Mouse (Mus musculus) liver, embryonic 16.5 days (tissue): Measurements from ENCODE around the gene Lin7a. TPM values are rescaled to one million over a fixed set of nuclear protein-coding genes. Genes with fewer than 3 reads are reported as not detected.

Source experiments
- ATAC-seq: fragments of 200-750 bp; cut with Nextera tagmentation; 2 replicates; pipeline ENCODE4 v1.8.0; 2017; ENCODE audit warnings: low read depth, mild to moderate bottlenecking, moderate number of reproducible peaks, moderate library complexity
- H3K27ac ChIP-seq: fragments of 300-500 bp; sonication (generic); 2 replicates; pipeline ENCODE4 v1.5.1; 2014; ENCODE audit warnings: mild to moderate bottlenecking, low read length
- H3K27me3 ChIP-seq: fragments of 300-500 bp; sonication (generic); 2 replicates; pipeline ENCODE4 v1.6.1; 2014; ENCODE audit warnings: low read depth, low read length, mixed read lengths; ENCODE audit not compliant: control insufficient read depth, insufficient read depth
- H3K36me3 ChIP-seq: fragments of 300-500 bp; sonication (generic); 2 replicates; pipeline ENCODE4 v1.6.1; 2014; ENCODE audit warnings: mild to moderate bottlenecking; ENCODE audit not compliant: control insufficient read depth, insufficient read depth
- H3K4me1 ChIP-seq: fragments of 300-500 bp; sonication (generic); 2 replicates; pipeline ENCODE4 v1.6.1; 2014; ENCODE audit warnings: low read depth, low read length, mixed read lengths; ENCODE audit not compliant: control insufficient read depth
- H3K4me2 ChIP-seq: fragments of 300-500 bp; sonication (generic); 2 replicates; pipeline ENCODE4 v1.6.1; 2014; ENCODE audit warnings: low read depth, low read length, mixed read lengths
- H3K4me3 ChIP-seq: fragments of 300-500 bp; sonication (generic); 2 replicates; pipeline ENCODE4 v1.5.1; 2014; ENCODE audit warnings: low read depth, mild to moderate bottlenecking, low read length
- H3K9ac ChIP-seq: fragments of 300-500 bp; sonication (generic); 2 replicates; pipeline ENCODE4 v1.6.1; 2014; ENCODE audit warnings: low read depth, low read length
- H3K9me3 ChIP-seq: fragments of 300-500 bp; sonication (generic); replicated peaks from 2 replicates; pipeline ENCODE4 v1.6.1; 2016; ENCODE audit warnings: low read length; ENCODE audit not compliant: control insufficient read depth
- WGBS: fragments of 180-500 bp; shearing (Covaris S2); extraction: QIAGEN DNeasy Blood & Tissue Kit; methylation state at CpG from one replicate; pipeline ENCODE4 v1.1.7; 2014; ENCODE audit not compliant: insufficient replicate concordance; 5-methylcytosine and 5-hydroxymethylcytosine counted together
- polyA plus RNA-seq: library from polyadenylated mRNA; unstranded; fragments of >200 nt; fragmentation: Nextera tagmentation; extraction: Ambion mirVana; gene quantifications from 2 replicates; pipeline ENCODE4 v1.2.1, GENCODE M21; 2015

Lin7a gene
- polyA plus RNA-seq, 1 experiment from 2014 or later: 1.3 TPM

DNA sequence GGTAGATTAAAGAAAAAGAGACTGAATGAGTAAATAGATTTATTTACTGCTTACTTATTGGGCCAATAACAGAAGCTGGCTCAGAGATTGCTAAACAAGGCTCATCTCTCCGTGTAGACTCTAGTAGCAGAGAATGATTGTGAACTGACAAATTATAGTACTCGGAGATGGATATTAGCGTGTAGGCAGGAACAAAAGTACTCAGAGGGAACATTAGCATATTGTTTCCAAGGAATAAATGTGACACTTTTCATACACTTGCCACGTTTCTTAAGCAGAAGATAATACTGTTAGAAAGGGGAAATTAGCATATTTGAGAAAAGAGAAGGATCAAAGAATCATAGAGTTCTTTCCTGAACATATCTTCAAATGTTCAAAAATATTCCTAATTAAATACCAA lies 133.9 kb downstream of the Lin7a start:
- no peaks in the 10 kb centered on the region for H3K9me3 ChIP-seq
- no peak for ATAC-seq

DNA sequence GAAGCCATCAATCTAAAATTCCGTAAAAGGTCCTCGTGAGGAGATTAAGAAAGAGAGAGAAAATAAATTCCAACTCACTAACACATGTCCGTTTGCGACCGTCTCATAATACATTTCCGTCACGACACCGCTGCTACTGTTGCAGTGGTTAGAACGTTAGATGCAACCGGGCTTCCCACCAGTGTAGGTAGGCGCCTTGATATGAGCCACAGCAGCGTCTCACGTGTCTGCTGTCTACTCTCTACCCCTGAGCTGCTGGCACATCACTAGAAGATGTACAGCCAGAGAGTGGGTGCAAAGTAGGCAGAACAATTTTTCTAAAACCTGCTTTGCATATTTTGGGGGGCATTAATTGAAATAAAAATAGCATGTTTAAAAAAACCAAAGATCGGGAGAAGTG lies 146.8 kb downstream of the Lin7a start:
- Histone ChIP-seq H3K27me3 (no peaks in the 10 kb centered on the region), H3K4me2 (no peak overlapping the region), H3K4me3 (no peak overlapping the region), H3K27ac (no peak overlapping the region), H3K36me3 (no peaks in the 10 kb centered on the region), H3K9ac (no peak overlapping the region), H3K4me1 (no peaks in the 10 kb centered on the region), H3K9me3 (no peaks in the 10 kb centered on the region)
- no peak for ATAC-seq
- 72% methylated on average over 14 of the region's 14 CpGs for WGBS

More for the DNA sequence above, 133.9 kb downstream of the Lin7a start:
- no peaks in the 10 kb centered on the region for H3K27me3 ChIP-seq
- H3K9ac ChIP-seq: no peak overlapping the region
- no peak overlapping the region for H3K27ac ChIP-seq
- H3K36me3 ChIP-seq: no peaks in the 10 kb centered on the region
- no peak overlapping the region for H3K4me3 ChIP-seq
- no peak overlapping the region for H3K4me2 ChIP-seq
- no peaks in the 10 kb centered on the region for H3K4me1 ChIP-seq
- WGBS: 64% methylated on average over 4 of the region's 4 CpGs

DNA sequence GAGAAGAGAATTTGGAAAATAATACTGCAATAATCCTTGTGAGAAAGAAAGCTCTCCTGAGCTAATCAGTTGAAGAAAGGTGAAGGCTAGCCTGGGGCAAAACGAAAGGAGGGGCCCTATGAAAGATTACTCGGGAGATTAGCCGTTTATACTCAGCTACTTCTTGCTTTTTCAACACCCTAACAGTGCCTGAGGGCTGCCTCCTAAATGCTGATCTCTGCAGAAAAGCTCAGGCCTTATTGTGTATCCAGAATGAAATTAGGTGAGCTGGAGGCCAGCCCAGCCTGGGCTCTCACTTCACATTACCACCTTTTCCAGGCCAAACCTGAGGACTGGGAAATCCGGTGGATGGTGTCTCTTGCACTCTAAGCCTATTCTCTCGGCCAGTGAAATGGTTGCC lies 165.5 kb downstream of the Lin7a start:
- 40% methylated on average over 5 of the region's 5 CpGs for WGBS
- Histone ChIP-seq H3K36me3 (no peaks in the 10 kb centered on the region), H3K4me2 (no peak overlapping the region), H3K9ac (no peak overlapping the region), H3K4me3 (no peak overlapping the region), H3K9me3 (no peaks in the 10 kb centered on the region), H3K27me3 (no peaks in the 10 kb centered on the region), H3K4me1 (no peaks in the 10 kb centered on the region), H3K27ac (no peak overlapping the region)
- ATAC-seq: no peak

DNA sequence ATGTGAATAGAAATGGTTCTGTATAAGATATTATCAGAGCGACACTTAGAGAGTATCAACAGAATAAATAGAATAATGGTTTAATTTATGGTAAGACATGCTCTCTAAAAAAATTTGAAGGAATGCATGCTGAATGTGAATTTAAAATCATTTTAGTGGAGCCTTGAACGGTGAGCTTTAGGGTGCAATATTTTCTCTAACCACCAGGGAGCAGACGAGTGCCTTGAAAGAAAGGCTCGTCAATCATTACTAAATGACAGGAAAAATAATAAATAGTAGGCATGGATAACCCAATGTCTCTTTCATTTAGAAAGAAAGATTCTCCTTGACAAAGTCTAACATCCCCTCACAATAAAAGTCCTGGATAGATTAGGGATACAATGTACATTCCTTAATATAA lies 171.3 kb downstream of the Lin7a start:
- no peak overlapping the region for H3K27ac ChIP-seq
- H3K4me3 ChIP-seq: no peak overlapping the region
- no peaks in the 10 kb centered on the region for H3K36me3 ChIP-seq
- no peaks in the 10 kb centered on the region for H3K9me3 ChIP-seq
- H3K27me3 ChIP-seq: no peaks in the 10 kb centered on the region
- no peak overlapping the region for H3K9ac ChIP-seq
- H3K4me1 ChIP-seq: no peaks in the 10 kb centered on the region
- no peak overlapping the region for H3K4me2 ChIP-seq
- no peak for ATAC-seq
- 9% methylated on average over 4 of the region's 4 CpGs for WGBS

DNA sequence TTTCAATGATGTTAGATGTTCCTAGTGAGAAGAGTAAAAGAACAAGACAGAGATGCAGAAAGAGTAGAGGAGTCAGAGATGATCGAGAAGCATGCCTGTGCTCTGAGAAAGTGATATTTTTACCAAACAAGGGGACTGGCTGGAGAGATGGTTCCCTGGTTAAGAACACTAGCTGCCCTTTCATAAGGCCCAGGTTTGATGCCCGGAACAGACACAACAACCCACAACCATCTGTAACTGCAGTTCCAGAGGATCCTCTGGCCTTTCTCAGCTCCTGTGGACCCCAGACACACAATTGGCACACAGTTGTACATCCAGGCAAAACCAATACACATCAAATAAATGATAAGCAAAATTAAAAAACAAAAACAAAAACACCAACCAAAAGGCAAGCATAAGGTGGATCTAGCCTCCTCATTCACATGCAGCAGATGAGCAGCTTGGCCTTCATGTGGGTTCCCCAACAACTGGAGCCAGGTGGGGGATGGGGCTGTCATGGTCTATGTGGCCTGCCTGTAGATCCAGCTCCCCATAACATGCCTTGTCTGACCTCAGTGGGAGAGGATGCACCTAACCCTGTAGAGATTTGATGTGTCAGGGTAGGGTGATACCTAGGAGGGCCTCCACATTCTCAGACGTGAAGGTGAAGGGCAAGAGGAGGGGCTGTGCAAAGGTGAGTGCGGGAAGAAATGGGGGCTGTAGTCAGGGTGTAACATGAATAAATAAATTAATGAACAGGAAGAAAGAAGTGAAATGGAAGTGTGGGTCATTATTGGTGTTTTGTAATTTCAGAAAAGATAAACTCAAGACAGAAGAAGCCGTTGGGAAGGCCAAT lies 178.2 kb downstream of the Lin7a start:
- H3K27me3 ChIP-seq: no peaks in the 10 kb centered on the region
- WGBS: 56% methylated on average over 5 of the region's 5 CpGs

DNA sequence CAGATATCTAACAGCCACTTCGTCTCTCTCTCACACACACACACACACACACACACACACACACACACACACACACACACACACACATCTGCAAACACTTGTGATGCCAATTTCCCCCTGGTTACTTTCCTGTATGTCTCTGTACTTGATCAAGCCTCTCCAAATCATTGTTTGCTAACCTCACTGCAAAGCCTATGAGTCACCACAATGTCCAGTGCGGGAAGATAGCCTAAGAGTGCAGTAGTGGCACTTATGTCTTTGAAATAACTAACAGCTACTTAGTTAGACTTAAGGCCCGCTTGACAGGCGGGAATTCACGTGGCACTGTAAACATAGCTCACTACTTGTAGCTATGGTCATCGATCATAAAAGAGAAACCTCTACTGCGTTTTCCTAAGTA lies 196.3 kb downstream of the Lin7a start:
- ATAC-seq: no peak
- Histone ChIP-seq H3K4me3 (no peak overlapping the region), H3K27me3 (no peaks in the 10 kb centered on the region), H3K27ac (no peak overlapping the region), H3K4me1 (no peaks in the 10 kb centered on the region), H3K36me3 (no peaks in the 10 kb centered on the region), H3K9ac (no peak overlapping the region), H3K9me3 (no peaks in the 10 kb centered on the region), H3K4me2 (no peak overlapping the region)
- WGBS: 59% methylated on average over 7 of the region's 7 CpGs

More for the DNA sequence above, 178.2 kb downstream of the Lin7a start:
- ATAC-seq: no peak
- Histone ChIP-seq H3K9ac (no peak overlapping the region), H3K27ac (no peak overlapping the region), H3K4me3 (no peak overlapping the region), H3K4me2 (no peak overlapping the region), H3K9me3 (no peaks in the 10 kb centered on the region), H3K4me1 (no peaks in the 10 kb centered on the region), H3K36me3 (no peaks in the 10 kb centered on the region)

Other genes with a start within 250 kb of the Lin7a start
- 0.44 and 0.64 TPM in 2 replicates for gene Acss3, start 148.0 kb upstream of the Lin7a start, polyA plus RNA-seq
- gene Myf5, start 214.4 kb downstream of the Lin7a start, polyA plus RNA-seq: 0.15 and 0.18 TPM in 2 replicates
- 0.71 and 1.4 TPM in 2 replicates for gene Myf6, start 223.1 kb downstream of the Lin7a start, polyA plus RNA-seq